Mouse (Mus musculus): ENCODE results near the gene Ptgir. TPM values are rescaled to one million over a fixed set of nuclear protein-coding genes. Genes with fewer than 3 reads are reported as not detected.

Ptgir gene
- polyA plus RNA-seq, 1 experiment from 2014 or later = 1.6 TPM

DNA sequence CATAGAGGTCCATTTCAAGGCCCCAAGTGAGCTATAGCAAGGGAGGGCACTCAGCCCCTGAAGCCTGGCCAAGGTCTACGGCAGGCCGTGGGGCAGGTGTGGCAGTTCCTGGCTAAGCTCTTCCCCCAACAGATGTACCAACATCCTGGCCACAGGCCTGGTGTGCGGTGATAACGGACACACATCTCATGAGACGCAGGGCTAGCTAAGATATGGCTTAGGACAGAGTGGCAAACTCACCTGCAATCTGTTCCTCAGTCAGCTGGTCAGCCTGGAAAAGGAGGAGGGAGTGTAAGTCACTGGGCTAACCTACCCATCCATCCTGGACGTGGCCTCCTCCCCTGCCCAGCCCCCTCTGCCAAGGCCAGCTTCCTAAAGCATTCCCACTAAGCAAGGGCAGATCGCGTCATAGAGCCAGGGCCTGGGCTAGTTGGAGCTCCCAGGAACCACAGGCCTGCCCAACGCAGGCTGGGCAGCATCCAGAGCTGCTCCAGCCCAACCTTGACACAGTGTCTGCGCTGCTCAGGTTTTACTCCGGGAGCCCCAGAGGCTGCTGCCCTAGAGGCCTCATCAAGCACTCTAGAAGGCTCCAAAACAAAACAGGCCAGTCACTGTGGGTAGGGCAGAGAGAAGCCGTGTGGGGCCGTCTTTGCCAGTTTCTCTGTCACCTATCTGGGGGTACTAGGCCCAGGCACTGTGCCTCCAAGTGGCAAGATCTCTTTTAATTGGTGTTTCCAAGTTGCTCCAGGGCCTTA is 13.3 kb downstream of the Ptgir start:
- no peak overlapping the region for H3K4me3 ChIP-seq (ENCODE audit: low read depth, low read length)
- H3K36me3 ChIP-seq (ENCODE audit: insufficient read depth) = peaks cover 73% of the 10 kb centered on the region
- H3K27me3 ChIP-seq (ENCODE audit: insufficient read depth, low read length) = no peaks in the 10 kb centered on the region
- 74% methylated on average over 13 of the region's 13 CpGs for WGBS
- H3K4me2 ChIP-seq = no peak overlapping the region
- peak overlapping the region; percentile 20; the same call in 1 of the 2 replicates for H3K9ac ChIP-seq
- DNase-seq = no peak
- TF ChIP-seq CTCF (IDR thresholded peaks at IDR 0.05; ENCODE audit: low read depth) = no peak
- ATAC-seq (ENCODE audit: insufficient read depth) = no peak
- H3K9me3 ChIP-seq (ENCODE audit: low read depth, low read length) = no peaks in the 10 kb centered on the region
- H3K4me1 ChIP-seq (ENCODE audit: insufficient read depth) = peaks cover 17% of the 10 kb centered on the region
- H3K27ac ChIP-seq (ENCODE audit: low read depth) = no peak overlapping the region

DNA sequence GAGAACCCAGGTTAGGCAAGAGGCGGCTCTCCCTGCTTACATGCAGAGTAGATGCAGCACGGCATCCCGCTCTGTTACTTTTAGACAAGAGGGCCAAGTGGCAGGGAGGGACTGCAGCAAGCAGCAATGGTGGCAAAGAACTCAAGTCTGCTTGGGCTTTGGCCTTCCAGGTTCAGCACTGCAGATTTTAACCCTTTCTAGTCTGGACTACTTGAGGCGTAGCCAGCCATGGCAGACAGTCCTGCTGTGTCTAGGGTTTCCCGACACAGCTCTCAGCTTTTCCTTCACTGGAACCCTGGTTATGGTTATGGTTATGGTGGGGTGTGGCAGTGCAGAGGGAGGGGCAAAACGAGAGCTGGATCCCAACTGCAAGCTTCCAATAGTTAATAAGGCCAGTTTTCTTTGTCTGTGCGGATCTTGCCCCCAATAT is 13.9 kb downstream of the Ptgir start:
- Histone ChIP-seq H3K27me3 (ENCODE audit: insufficient read depth, low read length) (no peaks in the 10 kb centered on the region), H3K4me2 (no peak overlapping the region), H3K36me3 (ENCODE audit: insufficient read depth) (peaks cover 67% of the 10 kb centered on the region), H3K4me1 (ENCODE audit: insufficient read depth) (peaks cover 17% of the 10 kb centered on the region), H3K4me3 (ENCODE audit: low read depth, low read length) (no peak overlapping the region), H3K9ac (peak overlapping the region; percentile 20; the same call in 1 of the 2 replicates), H3K27ac (ENCODE audit: low read depth) (no peak overlapping the region), H3K9me3 (ENCODE audit: low read depth, low read length) (no peaks in the 10 kb centered on the region)
- WGBS = 77% methylated on average over 7 of the region's 7 CpGs
- no peak for DNase-seq
- TF ChIP-seq CTCF (IDR thresholded peaks at IDR 0.05; ENCODE audit: low read depth) = no peak
- ATAC-seq (ENCODE audit: insufficient read depth) = no peak

GRCm38 (mm10) chr7:16920818-16921791 is 14.8 kb downstream of the Ptgir start:
- peak overlapping the region; percentile 63; the same call in 1 of the 2 replicates for H3K27ac ChIP-seq (ENCODE audit: low read depth)
- 44% methylated on average over 21 of the region's 21 CpGs for WGBS
- no peak for ATAC-seq (ENCODE audit: insufficient read depth)
- DNase-seq = no peak
- H3K4me3 ChIP-seq (ENCODE audit: low read depth, low read length) = peak overlapping the region; percentile 69
- no peaks in the 10 kb centered on the region for H3K9me3 ChIP-seq (ENCODE audit: low read depth, low read length)
- H3K27me3 ChIP-seq (ENCODE audit: insufficient read depth, low read length) = no peaks in the 10 kb centered on the region
- H3K9ac ChIP-seq = peak overlapping the region; percentile 83
- peaks cover 17% of the 10 kb centered on the region for H3K4me1 ChIP-seq (ENCODE audit: insufficient read depth)
- H3K36me3 ChIP-seq (ENCODE audit: insufficient read depth) = peaks cover 58% of the 10 kb centered on the region
- H3K4me2 ChIP-seq = peak overlapping the region; percentile 97
- TF ChIP-seq CTCF (IDR thresholded peaks at IDR 0.05; ENCODE audit: low read depth) = no peak

- no peak for ATAC-seq (ENCODE audit: insufficient read depth)
- no peaks in the 10 kb centered on the region for H3K9me3 ChIP-seq (ENCODE audit: low read depth, low read length)
- peaks cover 50% of the 10 kb centered on the region for H3K36me3 ChIP-seq (ENCODE audit: insufficient read depth)
- peak overlapping the region; percentile 63; the same call in 1 of the 2 replicates for H3K27ac ChIP-seq (ENCODE audit: low read depth)
- WGBS = 47% methylated on average over 6 of the region's 6 CpGs
- H3K27me3 ChIP-seq (ENCODE audit: insufficient read depth, low read length) = no peaks in the 10 kb centered on the region
- peak overlapping the region; percentile 69 for H3K4me3 ChIP-seq (ENCODE audit: low read depth, low read length)
- peak overlapping the region; percentile 97 for H3K4me2 ChIP-seq
- TF ChIP-seq CTCF (IDR thresholded peaks at IDR 0.05; ENCODE audit: low read depth) = no peak
- H3K4me1 ChIP-seq (ENCODE audit: insufficient read depth) = peaks cover 17% of the 10 kb centered on the region
- no peak for DNase-seq
- H3K9ac ChIP-seq = peak overlapping the region; percentile 83
Measured at GRCm38 (mm10) chr7:16921881-16922335, 15.6 kb downstream of the Ptgir start.

- 42% methylated on average over 10 of the region's 10 CpGs for WGBS
- no peak for DNase-seq
- peaks cover 17% of the 10 kb centered on the region for H3K4me1 ChIP-seq (ENCODE audit: insufficient read depth)
Measured at GRCm38 (mm10) chr7:16922360-16922973, 16.2 kb downstream of the Ptgir start.

GRCm38 (mm10) chr7:16923283-16924036 is 17.2 kb downstream of the Ptgir start:
- Histone ChIP-seq H3K9me3 (ENCODE audit: low read depth, low read length) (no peaks in the 10 kb centered on the region), H3K4me1 (ENCODE audit: insufficient read depth) (peaks cover 17% of the 10 kb centered on the region), H3K27ac (ENCODE audit: low read depth) (peak overlapping the region; percentile 96), H3K27me3 (ENCODE audit: insufficient read depth, low read length) (no peaks in the 10 kb centered on the region), H3K4me3 (ENCODE audit: low read depth, low read length) (peak overlapping the region; percentile 69), H3K36me3 (ENCODE audit: insufficient read depth) (peaks cover 34% of the 10 kb centered on the region), H3K4me2 (peak overlapping the region; percentile 97), H3K9ac (peak overlapping the region; percentile 83)
- DNase-seq (no peak), ATAC-seq (ENCODE audit: insufficient read depth) (peak; percentile 10; the same call in 1 of the 2 replicates)
- no peak for TF ChIP-seq CTCF (IDR thresholded peaks at IDR 0.05; ENCODE audit: low read depth)
- under 1% methylated on average over 57 of the region's 57 CpGs for WGBS

More at GRCm38 (mm10) chr7:16922360-16922973, 16.2 kb downstream of the Ptgir start:
- TF ChIP-seq CTCF (IDR thresholded peaks at IDR 0.05; ENCODE audit: low read depth) = no peak
- H3K9me3 ChIP-seq (ENCODE audit: low read depth, low read length) = no peaks in the 10 kb centered on the region
- H3K36me3 ChIP-seq (ENCODE audit: insufficient read depth) = peaks cover 44% of the 10 kb centered on the region
- peak overlapping the region; percentile 96; the same call in 1 of the 2 replicates for H3K27ac ChIP-seq (ENCODE audit: low read depth)
- no peak for ATAC-seq (ENCODE audit: insufficient read depth)
- peak overlapping the region; percentile 97 for H3K4me2 ChIP-seq
- peak overlapping the region; percentile 83 for H3K9ac ChIP-seq
- H3K27me3 ChIP-seq (ENCODE audit: insufficient read depth, low read length) = no peaks in the 10 kb centered on the region
- peak overlapping the region; percentile 69 for H3K4me3 ChIP-seq (ENCODE audit: low read depth, low read length)

All from lung, embryonic 14.5 days (tissue).